Mouse (Mus musculus) small intestine, adult 2 months (tissue): ENCODE measurements around the gene Lrfn3.

ENCODE experiments used
- CTCF ChIP-seq: fragments of 200-500 bp; IDR thresholded peaks from 2 replicates; pipeline ENCODE4 v1.5.1; 2012; ENCODE audit warnings: low read depth, mild to moderate bottlenecking, control low read depth, inconsistent platforms, low read length, moderate library complexity, mixed read lengths; ENCODE audit not compliant: insufficient replicate concordance, insufficient read length; ENCODE audit errors: extremely low read depth
- POLR2A ChIP-seq: fragments of 200-500 bp; IDR thresholded peaks from 2 replicates; pipeline ENCODE4 v1.6.1; 2012; ENCODE audit warnings: low read depth, mild to moderate bottlenecking, control low read depth, inconsistent platforms, low read length, moderate library complexity

GRCm38 (mm10) chr7:30392746-30393520, 30.4 kb upstream of the Lrfn3 start:
- TF ChIP-seq CTCF (no peak), POLR2A (no peak)
